Mouse (Mus musculus): ENCODE measurements around the gene Mpp2. TPM values are rescaled to one million over a fixed set of nuclear protein-coding genes. Genes with fewer than 3 reads are reported as not detected.

The Mpp2 gene
- polyA plus RNA-seq, 1 experiment from 2014 or later, result 6.9 TPM

DNA sequence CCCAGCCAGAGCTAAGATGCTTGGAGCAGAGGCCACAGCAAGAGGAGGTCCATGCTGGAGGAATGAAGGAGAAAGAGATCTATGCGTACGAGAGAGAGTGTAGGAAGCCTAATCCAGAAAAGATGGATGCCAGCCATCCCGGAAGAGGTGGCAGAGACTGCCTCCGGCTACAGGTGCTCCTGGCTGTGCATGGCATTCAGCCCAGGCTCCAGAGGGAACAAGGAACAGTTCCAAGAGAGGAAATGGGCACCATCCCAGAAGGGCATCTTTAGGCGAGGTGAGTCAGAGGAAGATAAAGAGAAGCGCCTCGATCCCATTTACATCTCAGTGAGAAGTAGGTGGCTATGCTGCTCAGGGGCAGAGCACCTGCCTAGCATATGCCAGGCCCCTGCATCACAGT, 57.2 kb downstream of the Mpp2 start:
- Histone ChIP-seq H3K27me3 (no peaks in the 10 kb centered on the region), H3K4me2 (no peak overlapping the region), H3K27ac (no peak overlapping the region), H3K9ac (no peak overlapping the region), H3K9me3 (no peaks in the 10 kb centered on the region), H3K4me1 (peaks cover 10% of the 10 kb centered on the region; the same call in 1 of the 2 replicates), H3K4me3 (no peak overlapping the region), H3K36me3 (no peaks in the 10 kb centered on the region)
- no peak for ATAC-seq (ENCODE audit: borderline replicate concordance, extremely low read depth, low FRiP score, low TSS enrichment)
- WGBS, result 67% methylated on average over 7 of the region's 7 CpGs

DNA sequence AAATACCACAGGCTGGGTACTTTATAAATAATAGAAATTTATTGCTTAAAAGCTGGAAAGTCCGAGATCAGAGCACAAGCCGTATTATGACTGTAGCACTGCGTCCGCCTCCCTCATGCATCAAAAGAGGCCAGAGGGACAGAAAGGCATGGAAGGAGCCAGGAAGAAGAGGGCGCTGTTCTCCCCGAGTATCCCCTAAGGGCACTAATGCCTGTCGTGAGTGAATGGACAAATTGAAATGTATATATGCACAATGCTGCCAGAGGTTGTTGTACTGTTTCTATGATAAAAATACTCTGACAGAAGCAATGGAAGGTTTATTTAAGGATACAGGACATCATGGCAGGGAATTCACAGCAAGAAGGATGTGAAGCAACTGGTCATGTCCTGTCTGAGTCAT, 58.3 kb downstream of the Mpp2 start:
- H3K4me3 ChIP-seq, result no peak overlapping the region
- ATAC-seq (ENCODE audit: borderline replicate concordance, extremely low read depth, low FRiP score, low TSS enrichment), result no peak
- H3K9me3 ChIP-seq, result no peaks in the 10 kb centered on the region
- no peak overlapping the region for H3K27ac ChIP-seq
- no peak overlapping the region for H3K9ac ChIP-seq
- H3K27me3 ChIP-seq, result peaks cover 11% of the 10 kb centered on the region; the same call in 1 of the 2 replicates
- no peak overlapping the region for H3K4me2 ChIP-seq
- peaks cover 13% of the 10 kb centered on the region; the same call in 1 of the 2 replicates for H3K4me1 ChIP-seq
- no peaks in the 10 kb centered on the region for H3K36me3 ChIP-seq
- 26% methylated on average over 7 of the region's 7 CpGs for WGBS

DNA sequence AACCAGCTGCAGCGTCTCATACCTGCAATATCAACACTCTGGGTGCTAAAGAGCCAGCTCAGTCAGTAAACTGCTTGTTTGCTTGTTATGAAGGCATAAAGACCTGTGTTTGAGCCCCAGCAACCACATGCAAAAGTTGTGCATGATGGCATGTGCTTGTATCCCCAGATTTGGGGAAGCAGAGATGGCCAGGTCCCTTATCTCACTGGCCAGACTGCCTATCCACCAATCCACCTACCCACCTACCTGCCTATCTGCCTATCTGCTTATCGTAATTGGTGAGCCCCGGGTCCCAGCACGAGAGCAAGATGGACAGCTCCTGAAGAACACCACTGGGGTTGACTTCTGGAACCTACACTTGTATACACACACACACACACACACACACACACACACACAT, 59.0 kb downstream of the Mpp2 start:
- Histone ChIP-seq H3K9ac (no peak overlapping the region), H3K4me2 (no peak overlapping the region), H3K4me3 (no peak overlapping the region), H3K9me3 (no peaks in the 10 kb centered on the region), H3K27ac (no peak overlapping the region), H3K27me3 (peaks cover 13% of the 10 kb centered on the region; the same call in 1 of the 2 replicates), H3K4me1 (peaks cover 13% of the 10 kb centered on the region; the same call in 1 of the 2 replicates), H3K36me3 (no peaks in the 10 kb centered on the region)
- 73% methylated on average over 4 of the region's 4 CpGs for WGBS
- ATAC-seq (ENCODE audit: borderline replicate concordance, extremely low read depth, low FRiP score, low TSS enrichment), result no peak

DNA sequence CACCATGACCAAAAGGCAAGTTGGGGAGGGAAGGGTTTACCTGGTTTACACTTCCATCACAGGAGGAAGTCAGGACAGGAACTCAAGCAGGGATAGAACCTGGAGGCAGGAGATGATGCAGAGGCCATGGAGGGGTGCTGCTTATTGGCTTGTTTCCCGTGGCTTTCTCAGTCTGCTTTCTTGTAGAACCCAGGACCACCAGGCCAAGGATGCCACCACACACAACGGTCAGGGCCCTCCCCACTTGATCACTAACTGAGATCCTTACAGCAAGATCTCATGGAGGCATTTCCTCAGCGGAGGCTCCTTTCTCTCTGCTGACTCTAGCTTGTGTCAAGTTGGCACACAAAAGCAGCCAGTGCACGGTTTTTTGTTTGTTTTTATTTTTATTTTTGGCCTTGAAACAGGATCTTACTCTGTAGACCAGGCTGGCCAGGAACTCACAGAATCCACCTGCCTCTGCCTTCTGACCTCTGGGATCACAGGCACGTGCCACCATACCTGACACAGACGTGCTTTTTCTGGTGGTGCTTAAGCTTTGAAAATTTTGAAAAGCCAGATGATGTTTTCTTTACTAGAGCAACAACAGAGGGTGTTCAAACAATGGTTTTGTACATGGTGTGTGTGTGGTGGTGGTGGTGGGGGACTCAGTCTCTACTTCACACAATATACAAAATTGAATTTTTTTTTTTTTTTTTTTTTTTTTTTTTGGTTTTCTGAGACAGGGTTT, 60.1 kb downstream of the Mpp2 start, which contains the start of gene Mpp3:
Mpp3 (minus strand) TSS at position 375 of the 730 bp plus-strand sequence.
- peak within 1 kb of the TSS; percentile 99 for H3K4me2 ChIP-seq
- peak within 1 kb of the TSS; percentile 66 for H3K4me3 ChIP-seq
- H3K4me1 ChIP-seq, result peaks cover 13% of the 10 kb centered on the region; the same call in 1 of the 2 replicates
- H3K27me3 ChIP-seq, result peaks cover 13% of the 10 kb centered on the region; the same call in 1 of the 2 replicates
- WGBS, result 63% methylated on average over 6 of the region's 6 CpGs
- no peak within 1 kb of the TSS; the same call in 1 of the 2 replicates for H3K9ac ChIP-seq
- H3K27ac ChIP-seq, result 0 out of 2 replicates have a peak within 1 kb of the TSS, but pooled peaks have one; percentile 1
- ATAC-seq (ENCODE audit: borderline replicate concordance, extremely low read depth, low FRiP score, low TSS enrichment), result no peak
- H3K9me3 ChIP-seq, result no peaks in the 10 kb centered on the region
- H3K36me3 ChIP-seq, result no peaks in the 10 kb centered on the region

DNA sequence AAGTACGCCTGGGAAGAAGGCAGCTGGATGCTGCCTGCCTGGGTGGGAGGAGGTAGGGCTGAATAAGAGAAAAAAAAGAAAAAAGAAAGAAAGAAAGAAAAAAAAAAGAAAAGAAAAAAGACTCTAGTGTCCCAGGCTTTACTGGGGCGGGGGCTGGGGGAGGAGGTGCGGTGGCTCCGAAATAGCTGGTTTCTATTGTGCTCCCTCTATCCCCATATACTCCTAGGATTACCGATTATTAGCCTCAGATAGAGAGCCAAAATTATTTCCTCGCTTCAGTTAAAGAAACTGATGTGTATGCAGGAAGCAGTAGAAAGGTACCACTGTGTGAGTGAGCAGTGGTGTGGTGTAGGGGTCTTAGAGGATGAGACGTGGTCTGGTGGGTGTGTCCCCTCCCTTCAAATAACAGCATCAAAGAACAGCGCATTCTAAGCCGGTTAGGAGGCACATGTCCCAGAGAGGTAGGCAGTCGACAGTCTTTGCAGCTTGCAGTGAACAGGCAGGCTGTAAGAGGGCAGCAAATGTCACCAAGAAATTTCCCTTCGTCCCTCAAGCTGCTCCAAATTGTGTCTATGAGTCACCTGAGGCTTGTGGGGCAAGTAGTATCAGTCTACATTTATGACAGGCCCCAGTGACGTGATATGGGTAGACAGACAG, 60.8 kb downstream of the Mpp2 start:
- 6% methylated on average over 12 of the region's 12 CpGs for WGBS
- H3K36me3 ChIP-seq, result no peaks in the 10 kb centered on the region
- peak overlapping the region; percentile 99 for H3K4me2 ChIP-seq
- peak overlapping the region; percentile 66 for H3K4me3 ChIP-seq
- 0 out of 2 replicates have a peak overlapping the region, but pooled peaks have one; percentile 1 for H3K27ac ChIP-seq
- no peaks in the 10 kb centered on the region for H3K9me3 ChIP-seq
- H3K27me3 ChIP-seq, result peaks cover 13% of the 10 kb centered on the region; the same call in 1 of the 2 replicates
- H3K4me1 ChIP-seq, result peaks cover 13% of the 10 kb centered on the region; the same call in 1 of the 2 replicates
- ATAC-seq (ENCODE audit: borderline replicate concordance, extremely low read depth, low FRiP score, low TSS enrichment), result 0 out of 2 replicates have a peak, but pooled peaks have one; percentile 1
- H3K9ac ChIP-seq, result peak overlapping the region; percentile 57; the same call in 1 of the 2 replicates

DNA sequence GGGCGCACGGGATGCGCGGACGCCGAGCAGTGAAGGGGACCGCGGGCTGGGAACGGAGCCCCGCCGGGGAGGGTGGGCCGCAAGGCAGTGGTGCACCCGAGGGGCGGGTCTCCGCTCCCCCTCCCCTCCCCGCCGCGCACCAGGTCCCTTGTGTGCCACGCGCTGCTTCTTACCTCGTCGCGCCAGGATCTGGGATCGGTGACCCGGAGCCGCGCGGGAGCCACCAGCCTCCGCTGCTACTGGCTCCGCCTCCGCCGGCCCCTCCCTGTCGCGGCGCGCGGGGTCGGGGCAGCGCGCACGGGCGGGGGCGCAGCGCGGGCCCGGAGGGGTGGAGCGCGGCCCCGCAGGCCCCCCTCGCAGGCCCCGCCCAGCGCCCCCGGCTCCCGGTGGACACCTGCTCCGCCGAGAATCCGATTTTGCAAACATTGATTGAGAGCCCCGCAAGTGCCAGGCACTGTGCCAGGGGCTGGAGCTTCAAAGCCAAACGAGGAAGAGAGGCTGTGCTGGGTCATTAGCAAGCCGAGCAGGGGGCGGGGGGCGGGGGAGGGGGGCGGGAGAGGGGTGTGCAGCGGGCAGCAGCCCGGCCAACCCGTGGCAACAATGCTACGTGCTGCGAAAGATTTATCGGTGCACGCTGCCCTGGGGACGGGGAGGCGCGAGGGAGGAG, 61.5 kb downstream of the Mpp2 start:
- peak overlapping the region; percentile 1; the same call in 1 of the 2 replicates for H3K27ac ChIP-seq
- peak overlapping the region; percentile 66 for H3K4me3 ChIP-seq
- H3K9me3 ChIP-seq, result no peaks in the 10 kb centered on the region
- H3K9ac ChIP-seq, result peak overlapping the region; percentile 57
- ATAC-seq (ENCODE audit: borderline replicate concordance, extremely low read depth, low FRiP score, low TSS enrichment), result peak; percentile 89
- H3K4me2 ChIP-seq, result peak overlapping the region; percentile 99
- no peaks in the 10 kb centered on the region for H3K36me3 ChIP-seq
- peaks cover 13% of the 10 kb centered on the region; the same call in 1 of the 2 replicates for H3K27me3 ChIP-seq
- 1% methylated on average over 45 of the region's 73 CpGs for WGBS
- peaks cover 13% of the 10 kb centered on the region; the same call in 1 of the 2 replicates for H3K4me1 ChIP-seq

DNA sequence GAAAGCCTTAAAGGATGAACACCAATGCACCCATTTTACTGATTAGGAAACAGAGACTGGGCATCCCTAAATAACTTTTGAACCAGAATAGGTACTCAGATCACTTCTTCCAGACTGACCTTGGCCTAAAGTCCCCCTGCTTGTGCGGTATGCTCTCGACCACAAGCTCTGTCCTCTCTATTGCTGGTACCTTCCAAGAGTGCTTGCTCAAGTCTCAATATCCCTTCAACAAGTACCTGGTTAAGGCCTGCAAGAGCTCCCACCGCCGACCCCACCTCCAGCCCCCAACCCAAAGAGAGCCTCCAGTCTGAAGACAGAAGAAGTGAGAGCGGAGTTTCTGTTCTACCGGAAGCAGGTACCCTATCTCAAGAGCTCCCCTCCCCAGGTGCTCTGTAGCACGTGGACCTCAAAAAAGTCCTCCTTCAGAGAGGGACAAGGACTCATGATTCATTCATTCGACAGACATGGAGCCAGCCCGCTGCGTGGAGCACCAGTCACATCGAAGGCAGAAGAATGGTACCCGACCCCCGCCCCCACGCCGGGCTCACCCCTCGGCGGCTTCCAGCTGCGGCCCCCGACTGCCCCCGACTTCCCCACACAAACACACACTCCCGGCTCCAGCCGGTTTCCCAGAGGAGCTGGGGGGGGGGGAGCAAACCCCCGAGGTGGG, 62.2 kb downstream of the Mpp2 start:
- peak overlapping the region; percentile 66 for H3K4me3 ChIP-seq
- peak overlapping the region; percentile 57 for H3K9ac ChIP-seq
- H3K9me3 ChIP-seq, result no peaks in the 10 kb centered on the region
- peak; percentile 3; the same call in 1 of the 2 replicates for ATAC-seq (ENCODE audit: borderline replicate concordance, extremely low read depth, low FRiP score, low TSS enrichment)
- 0 out of 2 replicates have a peak overlapping the region, but pooled peaks have one; percentile 1 for H3K27ac ChIP-seq
- peak overlapping the region; percentile 99 for H3K4me2 ChIP-seq
- H3K27me3 ChIP-seq, result peaks cover 13% of the 10 kb centered on the region; the same call in 1 of the 2 replicates
- no peaks in the 10 kb centered on the region for H3K36me3 ChIP-seq
- 2% methylated on average over 22 of the region's 23 CpGs for WGBS
- H3K4me1 ChIP-seq, result peaks cover 13% of the 10 kb centered on the region; the same call in 1 of the 2 replicates

DNA sequence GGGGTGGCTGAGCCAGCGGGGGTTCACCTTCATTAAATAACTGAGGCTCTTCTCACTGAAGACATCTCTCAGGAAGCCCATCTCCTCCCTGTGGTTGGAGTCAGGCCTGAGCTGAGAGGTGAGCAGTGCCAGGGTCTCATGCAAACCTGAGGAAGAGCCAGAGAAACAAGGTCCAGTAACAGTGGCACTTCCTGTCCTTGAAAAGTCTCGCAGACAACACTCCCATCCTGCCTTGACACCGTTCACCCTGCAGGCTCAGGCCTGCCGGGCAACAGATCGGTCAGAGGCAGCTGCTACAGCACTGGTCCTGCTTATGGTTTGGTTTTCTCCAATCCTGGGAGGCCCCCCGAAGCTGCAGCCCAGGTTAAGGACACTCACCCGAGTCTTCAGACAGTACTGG, 63.0 kb downstream of the Mpp2 start:
- H3K4me3 ChIP-seq, result no peak overlapping the region
- no peaks in the 10 kb centered on the region for H3K9me3 ChIP-seq
- peaks cover 13% of the 10 kb centered on the region; the same call in 1 of the 2 replicates for H3K27me3 ChIP-seq
- no peak for ATAC-seq (ENCODE audit: borderline replicate concordance, extremely low read depth, low FRiP score, low TSS enrichment)
- no peak overlapping the region for H3K9ac ChIP-seq
- H3K4me2 ChIP-seq, result no peak overlapping the region; the same call in 1 of the 2 replicates
- WGBS, result 58% methylated on average over 7 of the region's 7 CpGs
- peaks cover 13% of the 10 kb centered on the region; the same call in 1 of the 2 replicates for H3K4me1 ChIP-seq
- H3K27ac ChIP-seq, result no peak overlapping the region
- no peaks in the 10 kb centered on the region for H3K36me3 ChIP-seq

DNA sequence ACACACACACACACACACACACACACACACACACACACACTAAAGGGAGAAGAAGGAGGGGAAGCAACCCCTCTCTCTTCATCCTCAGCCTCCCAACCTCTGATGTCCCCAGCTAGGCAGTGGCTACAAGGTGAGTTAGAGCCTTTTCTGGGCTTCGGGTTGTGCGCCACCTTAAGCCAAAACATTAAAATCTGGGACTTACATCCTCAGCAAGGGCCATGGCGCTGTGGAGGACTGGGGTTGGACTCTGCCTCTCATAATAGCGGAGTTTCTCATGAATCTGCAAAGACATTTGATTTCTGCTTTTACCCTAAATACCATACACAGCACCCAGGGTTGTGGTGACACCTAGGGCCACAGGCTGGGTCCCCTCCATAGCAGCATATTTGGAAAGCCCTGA, 63.4 kb downstream of the Mpp2 start:
- H3K9ac ChIP-seq, result no peak overlapping the region
- ATAC-seq (ENCODE audit: borderline replicate concordance, extremely low read depth, low FRiP score, low TSS enrichment), result no peak
- H3K27me3 ChIP-seq, result peaks cover 13% of the 10 kb centered on the region; the same call in 1 of the 2 replicates
- H3K4me1 ChIP-seq, result peaks cover 13% of the 10 kb centered on the region; the same call in 1 of the 2 replicates
- H3K4me2 ChIP-seq, result no peak overlapping the region
- no peak overlapping the region for H3K27ac ChIP-seq
- no peaks in the 10 kb centered on the region for H3K36me3 ChIP-seq
- WGBS, result 86% methylated on average over 4 of the region's 4 CpGs
- no peaks in the 10 kb centered on the region for H3K9me3 ChIP-seq
- no peak overlapping the region for H3K4me3 ChIP-seq

DNA sequence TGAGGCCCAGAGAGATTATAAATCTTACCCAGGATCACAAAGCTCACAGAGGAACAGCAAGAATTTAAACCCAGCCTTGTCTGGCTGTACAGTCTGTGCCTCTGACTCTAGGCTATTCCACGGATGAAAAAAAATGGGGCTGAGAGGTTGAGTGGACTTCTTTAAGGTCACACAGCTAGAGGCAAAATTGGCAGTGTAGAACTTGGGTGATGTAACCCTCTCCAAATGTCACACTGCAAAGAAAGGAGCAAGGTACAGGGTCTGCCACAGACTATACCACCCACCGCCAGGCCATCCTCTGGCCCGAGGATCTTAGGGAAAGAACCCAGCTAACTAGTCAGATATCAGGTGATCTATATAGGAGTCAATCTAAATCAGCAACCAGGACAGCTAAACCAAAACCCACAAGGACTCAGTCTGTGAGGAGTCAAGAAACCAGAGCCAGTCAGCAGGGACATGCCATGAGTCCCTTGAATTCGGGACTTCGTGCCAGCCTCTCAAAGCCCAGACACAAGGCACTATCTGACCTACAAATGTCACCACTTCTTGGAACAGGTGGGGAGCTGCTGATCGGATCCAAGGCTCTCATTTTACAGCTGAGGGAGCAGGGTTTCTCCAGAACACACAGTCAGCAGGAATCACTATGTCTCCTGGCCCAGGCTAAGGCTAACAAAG, 64.1 kb downstream of the Mpp2 start:
- H3K9ac ChIP-seq, result no peak overlapping the region
- no peak overlapping the region for H3K27ac ChIP-seq
- no peak for ATAC-seq (ENCODE audit: borderline replicate concordance, extremely low read depth, low FRiP score, low TSS enrichment)
- peaks cover 13% of the 10 kb centered on the region; the same call in 1 of the 2 replicates for H3K27me3 ChIP-seq
- H3K36me3 ChIP-seq, result no peaks in the 10 kb centered on the region
- H3K9me3 ChIP-seq, result no peaks in the 10 kb centered on the region
- H3K4me2 ChIP-seq, result no peak overlapping the region
- peaks cover 13% of the 10 kb centered on the region; the same call in 1 of the 2 replicates for H3K4me1 ChIP-seq
- 84% methylated on average over 6 of the region's 6 CpGs for WGBS
- H3K4me3 ChIP-seq, result no peak overlapping the region

All from lung, embryonic 15.5 days (tissue).